Mouse (Mus musculus): ENCODE results near the gene Gm4922.
A peak's percentile ranks its signal among the peaks of the same experiment; 100 is the strongest.

The Gm4922 gene

DNA sequence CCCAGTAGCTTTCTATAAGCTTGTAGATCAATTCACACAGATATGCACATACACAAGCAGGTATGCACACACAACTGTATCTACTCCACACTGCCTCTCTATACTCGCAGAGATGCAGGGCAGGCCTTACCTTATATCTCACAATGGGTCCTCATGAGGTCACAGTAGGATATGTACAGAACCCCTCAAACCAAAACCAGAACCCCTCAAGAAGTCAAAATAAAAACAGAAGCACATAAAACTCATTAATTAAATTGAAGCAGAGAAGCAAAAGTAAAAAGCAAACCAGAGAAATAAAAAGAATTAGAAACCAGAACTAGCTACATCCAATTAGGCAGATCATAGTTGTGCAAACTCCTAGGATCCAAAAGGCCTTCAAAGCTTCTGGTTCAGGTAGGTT, at the start of gene Gm4922:
Gene Gm4922, minus strand, starts transcription at position 101 of the 400 bp plus-strand sequence.
- DNase-seq: no peak

DNA sequence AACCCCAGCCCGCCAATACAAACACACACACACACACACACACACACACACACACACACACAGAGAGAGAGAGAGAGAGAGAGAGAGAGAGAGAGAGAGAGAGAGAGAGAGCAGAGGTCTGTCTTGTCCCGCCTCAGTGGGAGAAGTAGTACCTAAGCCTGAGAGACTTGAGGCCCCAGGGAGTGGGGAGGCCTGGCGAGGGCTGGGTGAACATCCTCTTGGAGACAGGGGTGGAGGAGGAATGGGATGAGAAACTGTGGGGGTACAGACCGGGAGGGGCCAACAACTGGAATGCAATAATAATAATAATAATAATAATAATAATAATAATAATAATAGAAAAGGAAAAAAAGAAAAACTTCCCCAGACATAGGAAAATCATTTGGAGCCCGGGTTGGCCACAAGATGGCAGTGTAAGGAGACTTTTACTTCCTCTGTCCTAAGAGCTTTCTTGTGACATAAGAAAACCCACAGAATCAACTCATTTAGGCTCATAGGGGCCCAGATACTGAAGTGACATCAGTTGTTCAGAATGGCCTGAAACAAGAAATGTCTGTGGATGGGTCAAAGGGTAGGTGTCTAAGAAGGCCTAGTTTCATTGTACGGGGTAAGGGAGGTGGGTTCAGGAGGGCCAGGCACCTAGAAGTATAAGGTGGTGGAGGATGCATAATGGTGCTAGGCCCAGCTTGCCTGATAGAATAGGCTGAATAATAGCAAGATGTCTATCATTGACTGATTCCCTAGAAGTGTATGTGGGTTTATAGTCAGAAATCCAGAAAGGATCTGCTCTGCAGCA, 49.3 kb upstream of the Gm4922 start:
- DNase-seq: peak; percentile 53

- no peak for DNase-seq
These were observed 47.8 kb upstream of the Gm4922 start for GRCm38 (mm10) chr10:18834389-18834788.

- no peak for DNase-seq
These were observed 45.2 kb upstream of the Gm4922 start for GRCm38 (mm10) chr10:18831823-18832222.

DNA sequence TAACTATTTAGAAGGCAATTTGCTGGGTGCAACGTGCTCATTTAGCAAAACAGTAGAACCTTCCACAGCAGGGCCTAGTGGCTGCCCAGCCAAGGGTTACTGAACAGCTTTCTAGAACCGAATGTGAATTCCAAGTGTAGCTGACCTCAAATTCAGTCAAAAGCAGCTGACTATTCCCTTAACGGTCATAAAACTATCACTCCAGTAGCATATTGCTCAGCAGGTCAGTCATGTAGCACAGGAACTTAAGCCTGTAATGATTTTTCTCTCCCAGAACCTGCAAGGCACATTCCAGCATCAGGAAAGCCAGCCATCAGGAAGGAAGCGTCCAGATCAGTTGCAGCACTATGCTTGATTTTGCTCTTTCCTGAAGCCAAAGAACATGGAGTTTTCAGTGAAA, 43.8 kb upstream of the Gm4922 start:
- DNase-seq: no peak

GRCm38 (mm10) chr10:18827936-18828335, 41.3 kb upstream of the Gm4922 start:
- peak; percentile 58 for DNase-seq

DNA sequence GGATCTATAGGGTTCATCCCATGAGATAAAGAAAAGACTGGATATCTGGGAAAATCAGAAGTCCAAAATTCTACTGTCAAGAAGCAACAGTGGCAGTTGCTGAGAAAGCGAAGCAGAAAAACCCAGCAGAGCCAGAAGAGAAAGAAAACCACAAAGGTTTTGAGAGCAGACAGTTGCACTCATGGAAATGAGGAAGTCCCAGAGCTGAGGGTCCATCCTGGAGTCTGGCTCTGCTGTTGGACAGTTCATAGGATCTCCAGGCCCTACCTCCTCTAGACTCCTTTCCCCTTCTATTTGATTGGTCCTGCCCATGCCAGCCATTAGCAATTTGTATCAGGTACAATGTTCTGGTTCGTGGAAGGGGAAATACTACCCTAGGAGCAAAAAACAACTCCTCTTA, 39.5 kb upstream of the Gm4922 start:
- no peak for DNase-seq

DNA sequence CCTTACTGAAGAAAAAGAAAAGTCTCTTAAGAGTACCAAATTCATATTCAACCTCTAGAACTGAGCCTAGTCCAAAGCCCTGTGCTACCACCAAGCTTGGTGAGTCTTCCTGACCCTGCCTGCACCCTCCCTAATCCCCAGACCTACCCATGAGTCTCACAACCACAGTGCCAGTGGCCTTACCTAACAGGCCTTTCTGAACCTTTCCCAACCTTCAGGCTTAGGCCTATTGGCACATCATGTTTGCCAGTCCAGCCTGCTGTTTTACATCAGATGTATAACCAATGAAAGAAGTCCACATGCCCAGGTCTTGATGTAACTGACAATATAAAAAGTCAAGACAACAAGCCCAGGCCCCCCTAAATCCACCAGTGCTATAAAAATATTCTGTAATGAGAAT, 38.5 kb upstream of the Gm4922 start:
- no peak for DNase-seq

- DNase-seq: no peak
These were observed 30.0 kb upstream of the Gm4922 start for GRCm38 (mm10) chr10:18816560-18816959.

DNA sequence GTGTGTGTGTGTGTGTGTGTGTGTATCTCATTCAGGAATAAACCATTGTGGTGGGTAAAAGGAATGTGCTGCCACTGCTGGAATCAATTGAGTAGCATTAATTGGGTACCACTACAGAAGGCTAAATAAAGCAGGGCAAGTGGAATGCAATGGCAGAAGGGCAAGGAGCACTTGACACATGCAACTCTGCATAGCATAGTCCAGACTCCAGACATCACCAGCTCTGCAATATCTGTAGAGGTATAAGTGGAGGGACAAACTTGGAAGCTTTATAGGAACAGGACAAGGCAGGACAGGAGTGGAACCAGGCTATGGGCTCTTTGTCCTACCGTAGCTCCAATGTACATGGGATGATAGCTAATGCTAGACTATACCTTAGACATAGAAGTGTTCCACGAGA, 25.2 kb upstream of the Gm4922 start:
- DNase-seq: no peak

- no peak for DNase-seq
These were observed 3.5 kb upstream of the Gm4922 start for GRCm38 (mm10) chr10:18790063-18790462.

DNA sequence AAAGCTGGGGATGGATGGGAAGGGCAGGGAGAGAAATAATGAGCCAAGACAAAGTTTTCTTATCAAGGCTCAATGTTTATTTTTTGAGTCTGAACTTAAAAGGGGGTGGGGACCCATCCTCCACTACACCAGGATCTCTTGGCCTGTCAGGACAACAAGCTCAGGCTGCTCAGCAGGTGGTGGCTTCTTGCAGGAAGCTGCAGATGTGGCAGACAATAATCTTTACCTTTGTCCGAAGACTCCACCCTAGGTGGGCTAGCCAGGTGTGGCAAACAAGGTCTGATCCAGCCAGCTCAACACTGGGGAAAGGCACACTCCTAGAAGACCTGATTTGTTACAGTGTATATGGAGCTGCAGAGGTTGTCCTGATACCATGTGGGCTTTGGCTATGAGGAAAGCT, 2.0 kb upstream of the Gm4922 start:
- DNase-seq: no peak

DNA sequence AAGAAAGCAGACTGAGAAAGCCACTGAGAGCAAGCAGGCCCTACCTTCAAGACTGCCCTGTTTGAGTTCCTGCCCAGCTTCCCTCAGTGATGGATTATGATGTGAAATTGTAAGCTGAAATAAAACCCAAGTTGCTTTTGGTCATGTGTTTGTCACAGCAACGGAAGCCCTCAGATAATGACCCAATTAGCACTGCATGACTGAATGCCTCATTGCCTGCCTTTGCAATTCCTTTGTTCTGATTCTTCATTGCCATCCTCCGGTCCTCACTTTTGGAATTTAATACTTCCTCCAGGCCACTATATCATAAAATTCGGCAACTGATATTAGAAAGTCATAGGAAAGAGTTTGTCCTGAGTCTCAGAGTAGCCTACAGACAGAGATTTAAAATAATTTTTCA, 9.0 kb downstream of the Gm4922 start:
- DNase-seq: no peak

DNA sequence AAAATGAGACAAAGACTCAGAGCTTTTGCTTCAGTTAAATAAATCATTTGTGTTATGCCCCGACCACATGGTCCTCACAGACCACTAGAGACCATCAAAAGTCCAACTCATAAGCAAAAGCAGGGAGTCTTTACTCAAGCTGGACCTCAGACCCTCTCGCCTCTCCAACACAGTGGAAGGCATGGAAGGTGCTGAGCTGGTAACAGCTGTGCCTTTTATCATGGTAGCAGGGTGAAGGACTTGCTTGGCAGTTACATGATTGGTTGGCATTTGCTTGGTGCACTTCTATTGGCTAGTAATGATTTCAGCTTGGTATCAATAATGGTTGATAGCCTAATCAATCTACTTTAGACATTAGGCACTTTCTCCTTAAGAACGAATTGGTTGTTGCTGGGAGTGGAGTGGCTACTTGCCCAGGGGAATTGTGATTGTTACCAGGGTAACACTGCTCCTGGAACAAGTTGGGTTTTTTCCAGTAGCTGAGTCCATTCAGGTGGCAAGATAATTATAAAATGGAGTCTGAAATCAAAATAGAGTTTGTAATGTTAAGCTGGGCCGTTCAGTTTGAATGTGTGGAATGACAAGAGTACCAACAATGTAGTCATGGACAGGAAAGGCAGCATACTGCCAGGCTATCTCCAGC, 13.9 kb downstream of the Gm4922 start:
- no peak for DNase-seq

DNA sequence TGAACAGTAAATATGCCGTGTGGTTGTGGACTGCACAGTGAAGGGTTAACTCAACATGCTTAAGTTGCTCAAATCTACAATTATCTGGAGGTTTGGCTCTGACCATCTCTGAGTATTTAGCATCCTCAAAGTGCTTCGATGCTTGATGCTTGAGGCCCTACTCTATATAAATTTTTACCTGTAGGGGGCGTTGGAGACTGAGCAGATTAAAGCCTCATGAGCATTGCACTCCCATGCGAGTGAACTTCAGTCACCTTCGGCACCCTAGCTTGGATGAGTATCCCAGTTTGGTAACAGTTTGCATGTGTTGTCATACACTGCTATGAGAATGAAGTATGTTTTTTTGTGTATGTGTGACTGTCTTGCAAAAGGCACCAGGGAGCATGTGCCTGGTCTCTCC, 16.7 kb downstream of the Gm4922 start:
- DNase-seq: no peak

- DNase-seq: peak; percentile 75
These were observed 26.4 kb downstream of the Gm4922 start for GRCm38 (mm10) chr10:18760241-18760640.

DNA sequence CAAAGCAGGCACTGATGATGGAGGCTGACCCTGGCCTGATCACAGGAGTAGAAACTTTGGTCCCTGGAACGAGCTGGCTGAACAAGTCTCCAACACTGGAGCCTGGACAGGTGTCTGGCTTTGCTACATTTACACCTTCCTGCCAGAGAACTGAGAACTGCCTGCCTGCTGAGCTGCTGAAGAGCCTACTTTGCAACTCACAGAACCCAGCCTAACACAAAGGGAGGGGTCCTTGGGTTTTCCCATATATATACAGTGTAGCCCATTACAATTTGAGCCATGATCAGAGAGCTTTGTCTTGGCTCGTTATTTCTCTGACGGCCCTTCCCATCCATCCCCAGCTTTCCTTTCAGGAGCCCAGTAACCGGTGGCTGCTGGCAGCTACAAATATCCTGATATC, 36.5 kb downstream of the Gm4922 start:
- DNase-seq: no peak

GRCm38 (mm10) chr10:18743286-18744142, 43.1 kb downstream of the Gm4922 start, which contains the start of gene Arfgef3:
TSS of gene Arfgef3 (minus strand) at chr10:18743949.
- peak; percentile 51 for DNase-seq

DNA sequence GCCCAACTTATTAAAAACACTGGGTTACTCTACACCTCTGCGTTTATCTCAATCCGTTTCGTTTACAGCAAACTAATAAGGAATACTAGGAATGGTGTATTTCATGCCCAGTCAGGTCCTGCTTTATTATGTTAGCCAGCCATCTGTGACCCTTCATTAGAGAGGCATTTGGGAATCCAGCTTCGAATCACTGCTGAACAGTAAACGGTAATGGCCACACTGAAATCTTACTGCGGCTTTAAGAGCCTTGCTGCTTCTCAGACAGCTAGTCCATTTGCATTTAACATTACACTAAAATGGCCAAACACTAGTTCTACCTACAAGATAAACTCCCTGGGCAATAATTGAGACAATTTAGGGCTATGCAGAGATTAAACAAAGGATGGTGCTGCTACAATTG, 44.5 kb downstream of the Gm4922 start:
- DNase-seq: no peak

DNA sequence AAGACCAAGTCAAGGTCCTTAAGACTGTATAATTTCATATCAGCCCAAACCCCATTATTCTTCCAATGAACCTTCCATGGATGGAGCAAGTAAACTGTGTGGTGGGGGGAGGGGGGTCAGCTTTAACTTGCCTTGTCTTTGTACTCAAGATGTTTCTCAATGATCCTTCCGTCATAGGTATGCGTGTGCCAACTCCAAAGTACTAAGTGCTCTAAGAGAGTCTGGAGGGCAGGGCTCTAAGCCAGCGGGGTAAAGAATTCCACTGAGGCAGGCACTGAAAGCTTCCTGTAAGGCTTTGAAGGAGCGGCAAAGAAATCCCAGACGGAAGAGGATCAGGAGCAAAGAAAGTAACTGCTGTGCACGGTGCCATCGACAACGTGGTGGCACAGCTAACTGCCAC, 45.6 kb downstream of the Gm4922 start:
- no peak for DNase-seq

All from thymus, postnatal 25 days (tissue).